Mouse (Mus musculus): Measurements from ENCODE around the gene Olfm2.

DNA sequence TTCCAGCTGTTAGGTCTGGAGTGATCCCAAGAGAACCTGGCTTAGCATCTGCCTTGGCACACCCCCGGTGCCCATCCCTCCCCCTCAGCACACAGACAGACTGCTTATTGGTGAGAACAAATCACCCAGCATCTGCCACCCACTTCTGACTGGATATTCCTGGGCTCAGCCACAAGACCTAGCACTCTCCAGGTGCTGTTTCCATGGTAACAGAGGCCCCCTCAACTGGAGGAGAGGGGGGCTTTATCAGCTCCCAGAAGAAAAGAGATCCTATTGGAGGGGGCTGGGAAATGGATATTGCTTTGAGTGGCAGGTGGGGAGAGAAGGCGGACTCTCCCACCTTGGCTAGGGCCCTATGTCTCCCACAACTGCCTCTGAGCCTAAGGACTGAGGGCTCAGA lies 82.2 kb downstream of the Olfm2 start:
- TF ChIP-seq POLR2A (IDR thresholded peaks at IDR 0.05; ENCODE audit: low read depth, low read length), result no peak
- TF ChIP-seq CTCF (IDR thresholded peaks at IDR 0.05; ENCODE audit: extremely low read depth, insufficient read depth, insufficient read length, insufficient replicate concordance), result no peak

Measured in spleen, adult 2 months (tissue).